Mouse (Mus musculus): Measurements from ENCODE around the gene Pck1. TPM values are rescaled to one million over a fixed set of nuclear protein-coding genes. Genes with fewer than 3 reads are reported as not detected.

Gene Pck1
- 0.04 and 0.05 TPM in 2 replicates for polyA plus RNA-seq (2012; rRNA removed)

GRCm38 (mm10) chr2:173152436-173153151, at the start of gene Pck1:
TSS of gene Pck1 (plus strand) at chr2:173153048.

GRCm38 (mm10) chr2:173119023-173119944, 33.6 kb upstream of the Pck1 start, which contains the start of gene Ctcfl:
TSS of gene Ctcfl (minus strand) at chr2:173119525.

Other genes starting within 250 kb of the Pck1 start
- gene Bmp7, start 212.7 kb upstream of the Pck1 start, polyA plus RNA-seq (2012; rRNA removed) = 13.6 and 24.4 TPM in 2 replicates
- gene Spo11, start 175.3 kb upstream of the Pck1 start, polyA plus RNA-seq (2012; rRNA removed) = 0.44 and 0.89 TPM in 2 replicates
- 76.9 and 123 TPM in 2 replicates for gene Rae1, start 152.9 kb upstream of the Pck1 start, polyA plus RNA-seq (2012; rRNA removed)
- 58.4 and 98.6 TPM in 2 replicates for gene Rbm38, start 132.6 kb upstream of the Pck1 start, polyA plus RNA-seq (2012; rRNA removed)
- gene Ctcfl, start 33.5 kb upstream of the Pck1 start, polyA plus RNA-seq (2012; rRNA removed) = not detected in 2 replicates
- 0.20 and 0.78 TPM in 2 replicates for gene Zbp1, start 65.9 kb downstream of the Pck1 start, polyA plus RNA-seq (2012; rRNA removed)
- 16.7 and 19.0 TPM in 2 replicates for gene Pmepa1, start 123.5 kb downstream of the Pck1 start, polyA plus RNA-seq (2012; rRNA removed)

Data from central nervous system, embryonic 11.5 days (tissue).